Mouse (Mus musculus) monocyte, adult 2 months (primary cell): Measurements from ENCODE around the gene Plcxd2.

Experiments used
- DNase-seq, 2 experiments: peaks; one replicate each; pipeline ENCODE4 v3.0.0; 2022; ENCODE audit warnings: low spot score in 2 of 2, low read depth in 1 of 2

The Plcxd2 gene

DNA sequence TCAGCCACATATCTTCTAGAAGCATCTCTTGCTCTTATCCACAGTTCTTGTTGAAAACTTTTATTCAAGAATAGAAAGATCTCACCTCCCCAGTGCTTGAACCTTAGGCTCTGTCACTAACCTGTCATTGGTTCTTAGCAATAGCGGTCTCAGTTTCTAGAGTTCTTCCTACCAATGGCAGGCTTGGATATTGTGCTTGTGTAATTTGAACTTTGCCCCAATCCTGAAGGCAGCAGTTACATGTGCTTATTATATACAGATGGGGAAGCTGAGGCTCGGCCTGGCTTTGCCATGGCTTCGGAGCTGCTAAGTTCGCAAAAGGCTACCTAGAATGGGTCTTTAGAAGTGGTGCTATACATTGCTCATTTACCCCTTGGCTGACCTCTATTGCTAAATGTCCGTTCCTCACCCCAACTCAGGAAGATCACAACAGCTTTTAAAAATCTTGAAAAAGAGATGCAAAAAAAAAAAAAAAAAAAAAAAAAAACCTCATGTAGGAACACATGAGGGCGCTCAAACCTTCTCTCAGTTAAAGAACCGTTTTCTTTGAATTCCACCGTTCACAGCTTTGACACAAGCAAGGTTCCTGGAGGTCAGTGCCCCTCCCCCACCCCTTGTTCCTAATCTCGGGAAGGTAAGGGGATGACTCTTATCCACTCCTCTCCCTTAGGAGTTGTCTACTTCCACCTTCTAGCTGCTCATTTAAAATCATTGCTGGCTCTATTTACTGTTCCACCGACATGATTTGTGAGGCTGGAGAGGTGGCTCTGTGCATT, 18.9 kb downstream of the Plcxd2 start:
- no peak for DNase-seq

- no peak for DNase-seq
Measured at GRCm38 (mm10) chr16:45986236-45986635, 23.8 kb downstream of the Plcxd2 start.

GRCm38 (mm10) chr16:45984610-45985606, 25.1 kb downstream of the Plcxd2 start:
- no peak for DNase-seq

DNA sequence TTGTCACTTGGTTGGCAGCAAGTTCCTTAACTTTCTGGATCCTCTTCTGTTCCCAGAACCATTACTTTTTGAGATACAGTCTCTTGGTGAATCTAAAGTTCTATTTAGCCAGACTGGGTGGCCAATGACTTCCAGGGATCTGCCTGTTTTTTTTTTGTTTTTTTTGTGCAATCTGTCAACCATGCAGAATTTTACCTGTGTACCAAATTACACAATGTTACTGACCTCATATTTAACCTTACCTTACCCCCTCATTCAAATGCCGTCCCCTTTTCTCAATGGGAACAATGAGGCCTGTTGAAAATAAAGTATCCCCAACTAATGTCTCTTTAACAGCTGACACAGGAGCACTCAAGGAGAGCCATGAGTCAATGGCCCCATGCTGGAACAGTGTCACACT, 33.8 kb downstream of the Plcxd2 start:
- no peak for DNase-seq

GRCm38 (mm10) chr16:45973959-45974686, 35.9 kb downstream of the Plcxd2 start:
- no peak for DNase-seq

DNA sequence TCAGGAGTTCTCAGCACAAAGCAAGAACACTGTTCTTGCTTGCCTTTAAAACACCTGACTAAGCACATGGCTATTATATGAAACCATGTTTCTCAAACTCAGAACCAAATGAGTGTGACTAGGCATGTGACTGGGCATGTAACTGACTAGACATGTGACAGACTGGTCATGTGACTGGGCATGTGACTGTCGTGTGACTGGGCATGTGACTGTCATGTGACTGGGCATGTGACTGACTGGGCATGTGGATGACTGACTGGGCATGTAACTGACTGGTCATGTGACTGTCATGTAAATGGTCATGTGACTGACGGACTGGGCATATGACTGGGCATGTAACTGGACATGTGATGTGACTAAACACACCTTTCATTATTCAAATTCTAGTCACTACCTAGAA, 39.8 kb downstream of the Plcxd2 start:
- no peak for DNase-seq

GRCm38 (mm10) chr16:45968716-45969115, 41.3 kb downstream of the Plcxd2 start:
- no peak for DNase-seq

DNA sequence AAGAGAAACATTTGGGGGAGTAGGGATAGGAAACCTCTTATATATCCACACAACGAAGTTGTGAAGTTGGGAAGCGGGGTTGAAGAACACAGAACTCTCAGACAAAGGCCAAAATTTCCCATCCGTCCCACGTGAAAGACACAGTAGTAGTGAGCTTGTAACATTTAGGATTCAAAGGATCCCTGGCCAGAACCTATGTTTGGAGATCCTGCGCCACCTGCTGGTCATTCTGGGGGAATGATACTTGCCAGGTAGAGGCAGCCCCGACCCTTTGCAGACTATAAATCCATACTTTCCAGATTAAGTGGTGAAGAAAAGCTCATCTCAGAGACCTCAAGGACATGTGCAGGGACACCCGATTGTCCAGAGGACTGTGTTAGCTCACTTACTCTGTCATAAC, 42.5 kb downstream of the Plcxd2 start:
- DNase-seq = peak in 1 of 2 experiments; percentile 0

DNA sequence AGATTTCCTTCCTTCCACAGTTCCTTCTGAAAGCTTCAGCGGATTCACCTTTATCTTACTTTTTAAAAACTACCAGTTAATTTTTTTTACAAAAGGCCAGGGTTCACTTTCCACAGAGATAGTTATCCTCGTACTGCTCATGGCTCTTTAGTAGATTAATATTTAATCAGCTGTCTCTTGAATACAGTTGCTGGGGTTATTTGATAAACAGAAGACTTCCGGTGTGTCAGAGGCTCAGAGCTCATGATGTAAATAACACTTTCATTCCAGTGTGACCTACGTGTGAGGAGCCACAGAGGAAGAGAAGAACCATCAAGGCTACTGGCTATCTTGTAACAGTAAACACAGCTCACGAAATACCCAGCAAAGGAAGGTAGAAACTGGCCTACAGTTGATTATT, 43.4 kb downstream of the Plcxd2 start:
- DNase-seq = no peak

GRCm38 (mm10) chr16:45964777-45965176, 45.2 kb downstream of the Plcxd2 start:
- no peak for DNase-seq

- DNase-seq = no peak
Measured at GRCm38 (mm10) chr16:45963837-45964236, 46.2 kb downstream of the Plcxd2 start.

DNA sequence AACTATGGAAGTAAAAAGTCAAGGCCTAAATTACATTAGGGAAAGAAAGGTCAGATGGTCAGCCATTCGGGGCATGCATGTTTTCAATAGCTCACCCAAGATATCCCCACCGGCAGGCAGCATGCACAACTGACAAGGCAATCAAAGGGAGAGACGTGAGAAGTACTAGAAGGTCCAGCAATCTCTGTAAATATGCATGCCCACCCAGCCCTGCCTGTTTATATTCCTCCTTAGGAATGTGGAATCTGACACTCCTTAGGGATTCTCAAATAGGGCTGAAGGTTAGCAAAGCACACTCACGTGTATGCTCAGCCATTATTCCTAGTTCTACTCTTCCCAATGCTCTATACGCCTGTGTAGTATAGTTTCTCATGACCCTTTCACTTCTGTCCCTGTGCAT, 46.9 kb downstream of the Plcxd2 start:
- no peak for DNase-seq

DNA sequence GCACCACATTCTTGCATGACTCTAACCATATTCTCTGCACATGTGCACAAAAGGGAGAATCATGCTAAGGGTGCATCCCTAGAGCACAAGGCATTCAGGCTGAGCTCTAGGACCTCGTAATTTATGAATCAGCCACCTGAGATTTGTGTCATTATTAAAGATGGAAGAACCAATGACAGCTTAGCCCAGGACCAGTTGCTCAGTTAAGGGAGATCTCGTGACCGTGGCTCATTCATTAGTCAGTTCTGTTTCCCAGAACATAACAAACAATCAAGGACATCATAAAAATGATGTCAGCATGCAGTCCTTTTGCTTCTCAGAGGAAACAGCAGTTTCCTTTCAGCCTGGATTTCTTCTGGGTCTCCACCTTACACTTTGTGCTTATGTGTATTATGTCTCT, 49.0 kb downstream of the Plcxd2 start:
- DNase-seq = no peak

DNA sequence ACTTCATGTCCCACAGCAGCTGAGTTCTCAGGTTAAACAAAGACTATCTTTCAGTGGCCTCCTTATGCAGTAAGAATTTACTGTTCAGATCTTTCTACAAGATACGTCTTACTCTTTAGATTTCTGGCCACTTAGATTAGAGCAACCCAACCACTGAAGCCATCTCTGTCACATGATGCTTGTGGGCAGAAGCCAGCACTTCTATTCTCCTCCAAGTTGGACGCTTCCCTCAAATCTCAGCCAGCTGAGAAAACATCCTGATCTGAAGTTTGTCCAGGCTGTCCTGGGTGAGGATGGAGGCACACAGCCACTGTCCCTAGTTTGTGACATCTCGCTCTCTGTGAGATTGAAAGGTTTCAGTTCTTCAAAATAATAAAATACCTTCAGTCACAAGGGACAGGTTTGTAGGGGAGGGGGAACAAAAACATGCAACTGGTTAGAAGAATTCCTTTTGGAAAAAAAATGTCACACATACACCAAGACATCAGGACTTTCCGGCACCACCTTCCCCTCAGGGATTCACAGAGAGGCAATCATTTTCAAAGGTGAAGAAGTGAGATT, 53.5 kb downstream of the Plcxd2 start:
- DNase-seq = no peak

DNA sequence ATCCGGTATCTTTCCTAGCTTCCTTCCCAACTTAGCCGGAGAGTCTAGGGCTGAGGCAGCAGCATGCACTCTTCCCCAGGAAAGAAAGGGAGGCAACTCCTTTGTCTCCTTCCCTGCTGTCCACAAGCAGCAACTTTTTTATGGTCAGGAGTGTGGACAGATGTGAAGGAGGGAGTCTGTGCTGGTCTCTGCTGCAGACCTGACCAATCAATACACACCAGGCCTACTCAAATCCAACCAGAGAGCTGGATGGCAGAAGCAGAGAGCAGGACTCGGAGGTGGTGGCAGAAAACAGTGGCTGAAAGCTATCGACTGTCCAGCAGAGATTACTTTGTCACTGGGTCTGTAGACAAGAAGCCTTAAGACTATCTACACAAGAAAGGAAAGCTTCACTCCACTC, 56.6 kb downstream of the Plcxd2 start, which contains the start of gene Phldb2:
Gene Phldb2 (minus strand): TSS at position 205 of the 400 bp plus-strand sequence.
- DNase-seq = no peak

DNA sequence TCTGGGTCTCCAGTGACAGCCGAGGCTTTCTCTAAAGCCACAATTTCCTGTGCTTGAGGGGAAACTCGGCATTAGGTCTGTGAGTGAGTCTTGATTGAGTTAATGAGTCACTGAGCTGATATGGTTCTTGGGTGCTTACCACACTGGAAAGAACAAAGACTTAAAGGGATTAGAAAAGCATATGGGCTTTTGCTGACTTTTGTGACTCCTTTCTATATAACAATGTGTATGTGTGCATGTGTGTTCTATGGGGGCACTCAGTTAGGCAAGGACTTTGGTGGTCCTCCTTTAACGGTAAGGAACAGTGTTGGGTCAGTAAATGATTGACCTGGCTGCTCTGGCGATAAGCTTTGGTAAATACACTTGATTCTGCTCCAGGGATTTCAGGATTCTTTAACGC, 57.5 kb downstream of the Plcxd2 start:
- DNase-seq = no peak

DNA sequence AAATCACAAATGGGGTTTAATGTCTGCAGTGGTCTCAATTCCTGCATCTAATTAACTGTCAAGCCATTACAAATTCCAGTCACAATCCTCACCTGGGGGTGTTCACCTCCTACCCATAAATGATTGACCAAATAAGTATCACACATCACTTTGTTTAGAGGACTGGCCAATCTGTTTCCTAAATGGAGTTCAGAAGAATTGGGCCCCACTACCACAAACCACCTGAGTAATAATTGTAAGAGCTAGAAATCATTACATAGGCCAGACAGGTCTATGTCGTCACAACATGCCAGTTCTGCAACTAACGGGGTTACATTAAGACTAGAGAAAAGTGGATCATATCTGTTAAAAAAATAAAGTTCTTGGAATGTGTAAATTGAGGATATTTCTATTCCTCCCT, 58.0 kb downstream of the Plcxd2 start:
- no peak for DNase-seq

DNA sequence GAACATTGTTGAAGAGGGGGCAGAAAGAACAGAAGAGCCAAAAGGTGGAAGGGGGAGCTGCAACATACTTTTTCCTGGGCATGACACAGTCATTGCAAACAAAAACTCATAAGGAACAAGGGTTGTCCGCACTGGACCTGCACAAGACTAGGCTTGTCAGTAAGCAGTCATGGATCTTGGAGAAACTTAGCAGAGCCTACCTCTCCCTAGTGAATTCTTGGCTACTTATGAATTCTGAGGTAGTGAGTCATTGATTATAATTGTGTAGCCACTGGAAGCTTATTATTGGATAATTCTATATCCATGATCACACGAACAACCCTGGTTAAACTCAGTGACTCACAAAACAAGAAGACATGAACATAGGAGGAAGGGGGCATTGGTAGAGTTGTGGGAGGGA, 63.7 kb downstream of the Plcxd2 start:
- no peak for DNase-seq

DNA sequence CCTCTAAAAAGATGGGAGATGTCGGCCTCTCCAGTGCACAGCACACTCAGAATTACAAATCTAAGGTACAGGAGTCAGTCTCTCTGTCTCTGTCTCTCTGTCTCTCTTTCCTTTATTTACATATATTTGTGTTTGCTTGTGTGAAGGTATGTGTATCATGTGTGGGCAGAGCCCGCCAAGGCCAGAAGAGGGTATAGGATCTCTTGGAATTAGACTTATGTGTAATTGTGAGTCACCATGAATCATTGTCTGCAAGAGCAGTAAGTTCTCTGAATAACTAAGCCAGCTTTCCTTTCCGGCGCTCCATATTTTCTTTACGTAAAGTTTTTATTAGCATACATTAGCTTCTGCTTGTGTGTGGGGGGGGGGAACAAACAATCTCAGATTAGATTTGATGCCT, 64.4 kb downstream of the Plcxd2 start:
- no peak for DNase-seq

DNA sequence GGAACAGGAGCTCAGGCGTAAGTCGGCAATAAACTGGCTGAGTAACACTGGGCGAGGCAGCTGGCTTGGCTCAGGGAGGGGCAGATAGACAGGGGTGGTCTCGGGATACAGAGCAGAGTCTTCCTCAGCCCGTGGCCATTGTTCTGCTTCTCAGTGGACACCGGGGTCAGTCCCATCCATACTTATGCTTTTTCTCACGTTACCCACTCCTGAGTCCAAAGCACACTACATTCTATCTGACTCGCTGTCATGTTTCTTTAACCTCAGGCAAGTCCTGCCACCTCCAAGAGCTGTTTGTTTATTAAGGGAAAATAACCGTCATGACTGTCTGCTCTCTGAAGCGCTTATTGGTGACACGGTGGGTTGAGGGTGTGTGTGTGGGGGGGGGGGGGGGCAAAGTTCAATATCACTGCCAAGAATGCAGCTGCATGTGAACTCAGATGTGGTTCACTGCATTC, 64.8 kb downstream of the Plcxd2 start:
- no peak for DNase-seq
